In genomic region chr4:116698693-116699342, GRCm38 (mm10) we compare ENCODE assay signal across 22 mouse cellular contexts. TPM values are rescaled to one million over a fixed set of nuclear protein-coding genes. Genes with fewer than 3 reads are reported as not detected.
DNase-seq lines count a peak whose midpoint lies in the region; ATAC-seq and TF ChIP-seq lines count a peak whose summit lies in the region.
"Had no signal": no experiment of that assay in that cellular context is flagged by ENCODE, and none has a peak within 500 bp of the region (broad histone marks: within the 10 kb centered on the region; RNA-seq: fewer than 3 reads in every experiment).

No protein-coding gene starts in this region.

- 32% methylated on average over 2 of the region's 2 CpGs for WGBS in cerebellum, adult 2 months
- 20% methylated on average over 2 of the region's 2 CpGs for WGBS in kidney, adult 2 months
- WGBS in kidney, embryonic 15.5 days = 73% methylated on average over 2 of the region's 2 CpGs
- 73% methylated on average over 2 of the region's 2 CpGs for WGBS in intestine, embryonic 15.5 days
- 91% methylated on average over 2 of the region's 2 CpGs for WGBS in forebrain, embryonic 10.5 days

- no peak for TF ChIP-seq POLR2A in cerebellum, adult 2 months (IDR thresholded peaks at IDR 0.05; ENCODE audit: borderline replicate concordance, insufficient read depth, low read length)
- TF ChIP-seq POLR2A in kidney, adult 2 months (IDR thresholded peaks at IDR 0.05; ENCODE audit: low read depth, low read length) = no peak

- no peaks in the 10 kb centered on the region for H3K9me3 ChIP-seq in kidney, embryonic 15.5 days (replicated peaks)
- no peaks in the 10 kb centered on the region for H3K9me3 ChIP-seq in intestine, embryonic 15.5 days
- no peaks in the 10 kb centered on the region for H3K9me3 ChIP-seq in forebrain, embryonic 10.5 days
- H3K9me3 ChIP-seq: embryonic facial prominence, embryonic 12.5 days; forebrain, embryonic 15.5 days; heart, embryonic 10.5 days; limb, embryonic 13.5 days; megakaryocyte, embryonic 14.5 days; stomach, embryonic 15.5 days had no signal

- no peaks in the 10 kb centered on the region for H3K4me1 ChIP-seq in cerebellum, adult 2 months (ENCODE audit: control insufficient read depth, insufficient read depth, low read length)
- H3K4me1 ChIP-seq in kidney, adult 2 months (ENCODE audit: control insufficient read depth, insufficient read depth, low read length) = peaks cover 4% of the 10 kb centered on the region; the same call in 1 of the 2 replicates
- no peaks in the 10 kb centered on the region for H3K4me1 ChIP-seq in kidney, embryonic 15.5 days
- no peaks in the 10 kb centered on the region for H3K4me1 ChIP-seq in intestine, embryonic 15.5 days (replicated peaks)
- no peaks in the 10 kb centered on the region for H3K4me1 ChIP-seq in forebrain, embryonic 10.5 days
- H3K4me1 ChIP-seq: embryonic facial prominence, embryonic 12.5 days; forebrain, embryonic 15.5 days; heart, embryonic 10.5 days; limb, embryonic 13.5 days; megakaryocyte, embryonic 14.5 days; stomach, embryonic 15.5 days had no signal

- H3K4me2 ChIP-seq in kidney, embryonic 15.5 days = no peak overlapping the region
- no peak overlapping the region for H3K4me2 ChIP-seq in intestine, embryonic 15.5 days (replicated peaks)
- H3K4me2 ChIP-seq: embryonic facial prominence, embryonic 12.5 days; forebrain, embryonic 15.5 days; limb, embryonic 13.5 days; stomach, embryonic 15.5 days had no signal

- no peaks in the 10 kb centered on the region for H3K27me3 ChIP-seq in cerebellum, adult 2 months (ENCODE audit: control insufficient read depth, insufficient read depth, low read length)
- H3K27me3 ChIP-seq in kidney, adult 2 months (replicated peaks; ENCODE audit: control insufficient read depth, insufficient read depth, low read length) = no peaks in the 10 kb centered on the region
- no peaks in the 10 kb centered on the region for H3K27me3 ChIP-seq in kidney, embryonic 15.5 days
- H3K27me3 ChIP-seq in intestine, embryonic 15.5 days (replicated peaks) = no peaks in the 10 kb centered on the region
- no peaks in the 10 kb centered on the region for H3K27me3 ChIP-seq in forebrain, embryonic 10.5 days (ENCODE audit: poor library complexity, severe bottlenecking)
- H3K27me3 ChIP-seq: embryonic facial prominence, embryonic 12.5 days; forebrain, embryonic 15.5 days; limb, embryonic 13.5 days; megakaryocyte, embryonic 14.5 days; Patski; stomach, embryonic 15.5 days had no signal

- no peak for TF ChIP-seq CTCF in cerebellum, adult 2 months (IDR thresholded peaks at IDR 0.05; ENCODE audit: borderline replicate concordance, insufficient read depth, low read depth, low read length)
- no peak for TF ChIP-seq CTCF in kidney, adult 2 months (conservative IDR thresholded peaks at IDR 0.05; ENCODE audit: insufficient read depth, insufficient read length, low read depth, low read length)

- no peak overlapping the region for H3K4me3 ChIP-seq in cerebellum, adult 2 months (replicated peaks; ENCODE audit: insufficient read depth, low read depth, low read length)
- no peak overlapping the region for H3K4me3 ChIP-seq in kidney, adult 2 months (ENCODE audit: insufficient read depth, low read depth, low read length)
- no peak overlapping the region for H3K4me3 ChIP-seq in kidney, embryonic 15.5 days (replicated peaks)
- no peak overlapping the region for H3K4me3 ChIP-seq in intestine, embryonic 15.5 days (replicated peaks)
- H3K4me3 ChIP-seq in forebrain, embryonic 10.5 days = no peak overlapping the region
- H3K4me3 ChIP-seq: embryonic facial prominence, embryonic 12.5 days; forebrain, embryonic 15.5 days; heart, embryonic 10.5 days; limb, embryonic 13.5 days; megakaryocyte, embryonic 14.5 days; stomach, embryonic 15.5 days had no signal

- H3K9ac ChIP-seq in kidney, embryonic 15.5 days = no peak overlapping the region
- no peak overlapping the region for H3K9ac ChIP-seq in intestine, embryonic 15.5 days
- H3K9ac ChIP-seq: embryonic facial prominence, embryonic 12.5 days; forebrain, embryonic 15.5 days; limb, embryonic 13.5 days; stomach, embryonic 15.5 days had no signal

- DNase-seq in cerebellum, adult 2 months = no peak
- DNase-seq in cerebellum, postnatal 10 days = no peak
- DNase-seq in kidney, adult 2 months = peak; percentile 90
- peak; percentile 57 for DNase-seq in adrenal gland, adult 8-10 months
- DNase-seq in kidney, postnatal 14 days = peak; percentile 68
- DNase-seq in forebrain, embryonic 10.5 days (ENCODE audit: extremely low spot score, low spot score) = no peak
- DNase-seq: cerebellum, adult 9-11 months; gastrocnemius, postnatal 36 days; lung, postnatal 10 days; thymus, adult 2 months had no signal

- H3K27ac ChIP-seq in cerebellum, adult 2 months (ENCODE audit: insufficient read depth, low read length) = 0 out of 2 replicates have a peak overlapping the region, but pooled peaks have one; percentile 53
- H3K27ac ChIP-seq in kidney, adult 2 months (ENCODE audit: insufficient read depth, low read depth, low read length) = peak overlapping the region; percentile 70
- H3K27ac ChIP-seq in kidney, embryonic 15.5 days = no peak overlapping the region
- H3K27ac ChIP-seq in intestine, embryonic 15.5 days = no peak overlapping the region
- H3K27ac ChIP-seq in forebrain, embryonic 10.5 days = no peak overlapping the region
- H3K27ac ChIP-seq: embryonic facial prominence, embryonic 12.5 days; forebrain, embryonic 15.5 days; heart, embryonic 10.5 days; limb, embryonic 13.5 days; stomach, embryonic 15.5 days had no signal

- H3K36me3 ChIP-seq in kidney, adult 2 months (ENCODE audit: control insufficient read depth, insufficient read depth, low read length) = peaks cover 27% of the 10 kb centered on the region
- peaks cover 87% of the 10 kb centered on the region for H3K36me3 ChIP-seq in kidney, embryonic 15.5 days
- peaks cover 33% of the 10 kb centered on the region for H3K36me3 ChIP-seq in intestine, embryonic 15.5 days
- H3K36me3 ChIP-seq in forebrain, embryonic 10.5 days (replicated peaks) = peaks cover 93% of the 10 kb centered on the region

- ATAC-seq in kidney, embryonic 15.5 days (replicated peaks; ENCODE audit: low FRiP score) = no peak
- no peak for ATAC-seq in intestine, embryonic 15.5 days
- ATAC-seq: CD4-positive, CD25-positive, alpha-beta regulatory T cell, adult 4 months; forebrain, embryonic 15.5 days; hindbrain, embryonic 16.5 days; intestine, postnatal 0 days; Patski had no signal

RNA-seq across cellular contexts. Expression of gene Mmachc, which starts 9.4 kb away (rescaled TPM):
- 19.2 and 19.8 TPM in 2 replicates for polyA plus RNA-seq in cerebellum, adult 2 months (2012; rRNA removed)
- 28.8 and 30.3 TPM in 2 replicates for polyA plus RNA-seq in kidney, adult 2 months (2012; rRNA removed)
- polyA plus RNA-seq in kidney, embryonic 15.5 days (2015; fragmentation: Nextera tagmentation; extraction: Ambion mirVana) = 27.2 and 27.9 TPM in 2 replicates
- total RNA-seq in adrenal gland, adult 8-10 months (2022) = 10 to 100 TPM; 29.5 to 35.2 (median 31.7) TPM
- 23.0 and 24.6 TPM in 2 replicates for polyA plus RNA-seq in intestine, embryonic 15.5 days (2015; fragmentation: Nextera tagmentation; extraction: Ambion mirVana)
- polyA plus RNA-seq in forebrain, embryonic 10.5 days (2016; fragmentation: Nextera tagmentation; extraction: Ambion mirVana) = 45.6 and 47.3 TPM in 2 replicates

RNA-seq across cellular contexts. Expression of gene Ccdc163, which starts 9.5 kb away (rescaled TPM):
- 29.5 and 34.9 TPM in 2 replicates for polyA plus RNA-seq in cerebellum, adult 2 months (2012; rRNA removed)
- polyA plus RNA-seq in kidney, adult 2 months (2012; rRNA removed) = 29.2 and 34.5 TPM in 2 replicates
- polyA plus RNA-seq in kidney, embryonic 15.5 days (2015; fragmentation: Nextera tagmentation; extraction: Ambion mirVana) = 30.3 and 31.7 TPM in 2 replicates
- total RNA-seq in adrenal gland, adult 8-10 months (2022) = 10 to 100 TPM; 17.2 to 34.6 (median 20.9) TPM
- 25.2 and 26.4 TPM in 2 replicates for polyA plus RNA-seq in intestine, embryonic 15.5 days (2015; fragmentation: Nextera tagmentation; extraction: Ambion mirVana)
- polyA plus RNA-seq in forebrain, embryonic 10.5 days (2016; fragmentation: Nextera tagmentation; extraction: Ambion mirVana) = 31.5 and 37.0 TPM in 2 replicates

RNA-seq across cellular contexts. Expression of gene Prdx1, which starts 13.5 kb away (rescaled TPM):
- 233 and 250 TPM in 2 replicates for polyA plus RNA-seq in cerebellum, adult 2 months (2012; rRNA removed)
- polyA plus RNA-seq in kidney, adult 2 months (2012; rRNA removed) = 282 and 478 TPM in 2 replicates
- 1,497 and 1,602 TPM in 2 replicates for polyA plus RNA-seq in kidney, embryonic 15.5 days (2015; fragmentation: Nextera tagmentation; extraction: Ambion mirVana)
- total RNA-seq in adrenal gland, adult 8-10 months (2022) = 100 to 1,000 TPM; 514 to 868 (median 646) TPM
- 1,436 and 1,568 TPM in 2 replicates for polyA plus RNA-seq in intestine, embryonic 15.5 days (2015; fragmentation: Nextera tagmentation; extraction: Ambion mirVana)
- 1,457 and 1,472 TPM in 2 replicates for polyA plus RNA-seq in forebrain, embryonic 10.5 days (2016; fragmentation: Nextera tagmentation; extraction: Ambion mirVana)

RNA-seq across cellular contexts. Expression of gene Tesk2, which starts 21.9 kb away (rescaled TPM):
- polyA plus RNA-seq in cerebellum, adult 2 months (2012; rRNA removed) = 10.0 and 11.2 TPM in 2 replicates
- polyA plus RNA-seq in kidney, adult 2 months (2012; rRNA removed) = 10.7 and 11.7 TPM in 2 replicates
- polyA plus RNA-seq in kidney, embryonic 15.5 days (2015; fragmentation: Nextera tagmentation; extraction: Ambion mirVana) = 7.6 and 7.7 TPM in 2 replicates
- total RNA-seq in adrenal gland, adult 8-10 months (2022) = 1 to 10 TPM; 4.9 to 6.8 (median 6.7) TPM
- 8.1 and 8.7 TPM in 2 replicates for polyA plus RNA-seq in intestine, embryonic 15.5 days (2015; fragmentation: Nextera tagmentation; extraction: Ambion mirVana)
- polyA plus RNA-seq in forebrain, embryonic 10.5 days (2016; fragmentation: Nextera tagmentation; extraction: Ambion mirVana) = 9.0 and 9.4 TPM in 2 replicates

RNA-seq across cellular contexts. Expression of gene Akr1a1, which starts 47.3 kb away (rescaled TPM):
- polyA plus RNA-seq in cerebellum, adult 2 months (2012; rRNA removed) = 526 and 550 TPM in 2 replicates
- 2,926 and 3,067 TPM in 2 replicates for polyA plus RNA-seq in kidney, adult 2 months (2012; rRNA removed)
- 721 and 765 TPM in 2 replicates for polyA plus RNA-seq in kidney, embryonic 15.5 days (2015; fragmentation: Nextera tagmentation; extraction: Ambion mirVana)
- total RNA-seq in adrenal gland, adult 8-10 months (2022) = 1,000 to 10,000 TPM in 1 of 4 experiments, 100 to 1,000 TPM in 3; 829 to 1,005 (median 899) TPM
- 772 and 821 TPM in 2 replicates for polyA plus RNA-seq in intestine, embryonic 15.5 days (2015; fragmentation: Nextera tagmentation; extraction: Ambion mirVana)
- polyA plus RNA-seq in forebrain, embryonic 10.5 days (2016; fragmentation: Nextera tagmentation; extraction: Ambion mirVana) = 534 and 550 TPM in 2 replicates

Comparison
In these comparisons a context has a peak if more than half of its experiments do, and no peak if none do; other contexts are left out.
1. H3K27ac ChIP-seq: peak in cerebellum, adult 2 months (single experiment) and kidney, adult 2 months (single experiment); none in kidney, embryonic 15.5 days (single experiment), intestine, embryonic 15.5 days (single experiment) and forebrain, embryonic 10.5 days (single experiment).
2. DNase-seq: peak in kidney, adult 2 months (single experiment), adrenal gland, adult 8-10 months (single experiment) and kidney, postnatal 14 days (single experiment); none in cerebellum, adult 2 months (0 of 2), cerebellum, postnatal 10 days (0 of 2) and forebrain, embryonic 10.5 days (single experiment).